14 mouse cellular contexts compared by ENCODE assay signal in the genomic region with DNA sequence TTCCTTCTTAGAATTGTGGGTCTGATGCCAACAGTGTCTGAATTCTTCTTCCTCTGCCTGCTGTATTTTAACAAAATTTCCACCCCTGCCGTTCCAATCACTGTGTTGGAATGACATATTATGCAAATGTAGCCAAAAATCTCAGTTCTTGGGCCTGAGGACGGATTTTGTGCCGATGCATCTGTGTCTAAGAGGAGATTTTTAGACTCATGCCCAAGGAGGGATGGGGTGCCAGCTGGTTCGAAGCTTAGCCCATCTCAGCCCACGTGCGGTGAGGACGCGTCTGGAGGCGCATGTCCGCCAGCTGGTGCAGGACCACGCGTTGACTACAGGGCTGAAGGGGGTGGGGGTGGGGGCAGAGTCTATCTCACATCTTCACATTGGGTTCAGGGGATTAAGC. TPM values are rescaled to one million over a fixed set of nuclear protein-coding genes. Genes with fewer than 3 reads are reported as not detected.
DNase-seq lines count a peak whose midpoint lies in the region; ATAC-seq lines count a peak whose summit lies in the region.
"Had no signal": no experiment of that assay in that cellular context is flagged by ENCODE, and none has a peak within 500 bp of the region (broad histone marks: within the 10 kb centered on the region; RNA-seq: fewer than 3 reads in every experiment).

No protein-coding gene starts in this region.

- no peaks in the 10 kb centered on the region for H3K36me3 ChIP-seq in megakaryocyte, embryonic 14.5 days (replicated peaks; ENCODE audit: low read length)
- H3K36me3 ChIP-seq in neural tube, embryonic 15.5 days: no peaks in the 10 kb centered on the region

- no peak overlapping the region for H3K4me2 ChIP-seq in neural tube, embryonic 15.5 days

- no peaks in the 10 kb centered on the region for H3K4me1 ChIP-seq in megakaryocyte, embryonic 14.5 days
- no peaks in the 10 kb centered on the region for H3K4me1 ChIP-seq in neural tube, embryonic 15.5 days

- intact Hi-C loops in gastrocnemius, postnatal 36 days (cut with DNase I): no loop called here

- H3K9ac ChIP-seq in neural tube, embryonic 15.5 days (replicated peaks): no peak overlapping the region
- H3K9ac ChIP-seq: liver, postnatal 0 days had no signal

- DNase-seq in left cerebral cortex, adult 11 months (ENCODE audit: low spot score): peak; percentile 8
- peak; percentile 65 for DNase-seq in telencephalon, adult 2 months (ENCODE audit: low read depth, low spot score)
- DNase-seq in adrenal gland, adult (ENCODE audit: inconsistent age in 2 of 2, low spot score in 1 of 2): no peak
- no peak for DNase-seq in gastrocnemius, postnatal 36 days
- DNase-seq: kidney, postnatal 36 days; liver, postnatal 0 days; retina, postnatal 1 day had no signal

- H3K27ac ChIP-seq in neural tube, embryonic 15.5 days (replicated peaks): no peak overlapping the region

- ATAC-seq in megakaryocyte, adult 5-6 weeks (ENCODE audit: poor library complexity, severe bottlenecking): no peak
- ATAC-seq in frontal cortex, adult (ENCODE audit: low TSS enrichment): peak; percentile 97
- ATAC-seq in neural tube, embryonic 15.5 days (ENCODE audit: low FRiP score): no peak
- ATAC-seq: liver, postnatal 0 days had no signal

- peak overlapping the region; percentile 38 for H3K4me3 ChIP-seq in megakaryocyte, embryonic 14.5 days (replicated peaks)
- H3K4me3 ChIP-seq in neural tube, embryonic 15.5 days (replicated peaks): no peak overlapping the region

- no peaks in the 10 kb centered on the region for H3K27me3 ChIP-seq in megakaryocyte, embryonic 14.5 days (replicated peaks)
- no peaks in the 10 kb centered on the region for H3K27me3 ChIP-seq in neural tube, embryonic 15.5 days (replicated peaks)

- peaks cover 17% of the 10 kb centered on the region for H3K9me3 ChIP-seq in megakaryocyte, embryonic 14.5 days
- H3K9me3 ChIP-seq in neural tube, embryonic 15.5 days (replicated peaks): no peaks in the 10 kb centered on the region

- 89% methylated on average over 12 of the region's 12 CpGs for WGBS in neural tube, embryonic 15.5 days

RNA-seq across cellular contexts. Expression of a gene that starts 51.3 kb away (rescaled TPM):
- not detected in 2 replicates for polyA plus RNA-seq in megakaryocyte, embryonic 14.5 days (2012; ENCODE audit: insufficient read depth, low replicate concordance)
- not detected in 2 replicates for total RNA-seq in megakaryocyte, adult 5-6 weeks (2015)
- not detected in 2 replicates for total RNA-seq in megakaryocyte, adult 5-6 weeks (2017)
- polyA plus RNA-seq in neural tube, embryonic 15.5 days (2015; fragmentation: Nextera tagmentation; extraction: Ambion mirVana): 0.52 TPM in 1 of 2 replicates, not detected in the other
- total RNA-seq in gastrocnemius, postnatal 36 days (2021): not detected
- total RNA-seq: common myeloid progenitor, adult 5-6 weeks had no signal
- polyA plus RNA-seq: liver, postnatal 0 days; thymus, postnatal 0 days had no signal

RNA-seq across cellular contexts. Expression of a gene that starts 57.2 kb away (rescaled TPM):
- not detected in 2 replicates for polyA plus RNA-seq in megakaryocyte, embryonic 14.5 days (2012; ENCODE audit: insufficient read depth, low replicate concordance)
- not detected in 2 replicates for total RNA-seq in megakaryocyte, adult 5-6 weeks (2015)
- total RNA-seq in megakaryocyte, adult 5-6 weeks (2017): not detected in 2 replicates
- not detected in 2 replicates for polyA plus RNA-seq in neural tube, embryonic 15.5 days (2015; fragmentation: Nextera tagmentation; extraction: Ambion mirVana)
- total RNA-seq in gastrocnemius, postnatal 36 days (2021): not detected
- total RNA-seq: common myeloid progenitor, adult 5-6 weeks had no signal
- polyA plus RNA-seq: heart, embryonic 16.5 days; liver, postnatal 0 days; thymus, postnatal 0 days had no signal

Comparison
In these comparisons a context has a peak if more than half of its experiments do, and no peak if none do; other contexts are left out.
1. DNase-seq: peak in left cerebral cortex, adult 11 months (single experiment) and telencephalon, adult 2 months (single experiment); none in adrenal gland, adult (0 of 2) and gastrocnemius, postnatal 36 days (0 of 2).